Mouse (Mus musculus) gastrocnemius, adult 8-10 months (tissue): ENCODE results near the gene Cygb. TPM values are rescaled to one million over a fixed set of nuclear protein-coding genes. Genes with fewer than 3 reads are reported as not detected.
"Not testable (repeated sequence)": the region's sequence is repeated elsewhere in the genome, so short reads cannot be mapped to it uniquely, and the experiment has no call there.

ENCODE experiments used
- DNase-seq, 2 experiments: peaks; one replicate each; pipeline ENCODE4 v3.0.0; 2022; ENCODE audit warnings: low spot score in 2 of 2
- total RNA-seq, 4 experiments: library from RNA; stranded (reverse); gene quantifications; 2 replicates each; pipeline ENCODE4 v1.2.4; 2022

Cygb gene
- total RNA-seq, 4 experiments from 2014 or later = 6.4 to 14.4 (median 10.1) TPM

DNA sequence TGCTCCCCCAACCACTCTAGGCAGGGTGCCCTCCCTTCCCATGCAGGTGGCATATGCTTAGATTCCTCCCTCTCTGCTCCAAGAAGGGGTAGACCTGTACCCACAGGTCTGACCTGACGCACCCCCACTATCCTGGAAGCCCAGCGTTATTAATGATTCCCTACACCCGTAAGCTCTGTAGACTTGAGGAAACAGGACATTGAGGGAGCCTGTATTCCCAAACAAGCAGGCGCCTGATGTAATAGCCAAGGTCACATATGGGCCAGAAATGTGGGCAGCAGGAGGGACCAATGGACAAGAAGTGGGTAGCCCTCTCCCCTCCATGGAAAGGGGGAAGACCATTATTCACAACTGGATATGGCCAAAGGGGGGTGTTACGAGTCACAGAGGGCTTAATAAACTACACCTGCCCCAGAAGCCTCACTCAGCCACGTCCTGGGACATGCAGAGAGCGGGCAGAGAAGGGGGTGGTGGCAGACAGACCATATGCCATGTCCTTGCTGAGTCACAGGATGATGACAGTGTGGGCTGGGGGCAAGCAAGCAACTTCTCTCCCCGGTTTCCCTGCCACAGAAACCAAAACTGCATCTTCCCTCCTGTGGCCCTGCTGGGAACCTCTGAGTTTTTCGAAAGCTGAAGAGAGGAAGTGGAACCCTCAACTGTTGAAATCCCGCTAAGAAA, 37.5 kb downstream of the Cygb start:
- DNase-seq = no peak

DNA sequence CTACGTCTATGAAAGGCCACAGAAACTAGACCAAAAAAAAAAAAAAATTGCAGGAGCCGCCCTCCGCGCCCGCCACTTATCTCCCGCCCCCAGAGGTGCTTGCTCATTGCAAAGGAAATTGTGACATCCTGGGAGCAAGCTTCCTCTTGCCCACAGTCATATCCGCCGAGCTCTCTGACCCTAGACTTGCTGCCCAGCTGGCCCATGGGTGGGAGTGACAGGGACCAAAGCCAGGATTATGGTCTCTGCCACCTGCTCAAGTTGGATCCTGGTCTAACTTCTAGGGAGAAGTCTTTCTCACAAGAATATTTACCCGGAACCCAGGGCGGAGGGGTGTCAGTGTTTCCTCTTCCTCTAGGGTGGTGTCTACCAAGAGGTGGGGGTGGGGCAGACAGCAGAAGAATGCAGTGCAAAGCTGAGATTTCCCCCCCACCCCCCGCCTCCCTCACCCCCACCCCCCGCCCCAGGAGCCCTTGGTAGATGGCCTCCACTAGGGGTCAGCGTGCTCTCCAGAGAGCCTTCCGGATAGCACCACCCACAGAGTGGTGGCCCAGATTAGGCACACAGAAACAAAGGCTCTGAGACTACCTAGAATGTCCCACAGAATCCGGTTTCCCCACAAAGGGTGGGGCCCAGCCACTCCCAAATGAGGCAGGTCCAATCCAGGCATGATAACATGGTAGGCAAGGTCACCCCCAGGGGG, 38.2 kb downstream of the Cygb start:
- no peak for DNase-seq

DNA sequence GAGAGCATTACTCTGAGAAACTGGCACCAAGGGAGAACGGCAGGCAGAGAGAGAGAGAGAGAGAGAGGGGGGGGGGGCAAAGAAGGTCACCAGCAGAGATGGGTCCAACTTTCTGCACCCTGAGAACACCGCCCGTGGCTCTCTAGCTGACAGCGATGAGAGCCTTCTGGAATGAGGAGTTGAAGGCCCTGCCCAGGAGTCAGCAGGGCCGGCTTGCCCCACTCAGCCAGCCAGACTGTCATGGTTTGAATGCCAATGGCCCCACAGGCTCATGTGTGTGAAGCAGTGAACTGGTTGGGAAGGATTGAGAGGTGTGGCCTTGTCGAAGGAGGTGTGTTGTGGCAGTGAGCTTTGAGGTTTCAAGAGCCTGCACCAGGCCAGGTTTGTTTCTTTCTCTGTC, 40.9 kb downstream of the Cygb start:
- DNase-seq = no peak

DNA sequence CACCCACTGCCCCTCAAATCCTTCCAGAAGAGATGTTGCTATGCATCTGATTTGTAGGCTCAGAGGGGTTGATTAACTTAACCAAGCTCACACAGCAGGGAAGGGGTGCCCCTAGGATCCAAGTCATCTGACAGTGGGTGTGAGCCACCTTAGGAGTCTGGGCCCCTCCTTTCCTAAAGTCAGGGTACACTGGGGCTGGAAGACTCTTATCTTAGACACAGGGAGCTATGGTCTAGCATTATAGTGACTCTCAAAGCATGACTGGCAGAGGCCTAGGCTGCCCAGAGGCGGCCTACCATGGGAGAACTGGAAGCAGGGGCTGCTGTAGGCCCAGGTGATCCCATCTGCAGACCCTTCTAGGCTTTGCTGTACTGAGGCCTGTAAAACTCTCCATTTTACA, 41.6 kb downstream of the Cygb start:
- no peak for DNase-seq

DNA sequence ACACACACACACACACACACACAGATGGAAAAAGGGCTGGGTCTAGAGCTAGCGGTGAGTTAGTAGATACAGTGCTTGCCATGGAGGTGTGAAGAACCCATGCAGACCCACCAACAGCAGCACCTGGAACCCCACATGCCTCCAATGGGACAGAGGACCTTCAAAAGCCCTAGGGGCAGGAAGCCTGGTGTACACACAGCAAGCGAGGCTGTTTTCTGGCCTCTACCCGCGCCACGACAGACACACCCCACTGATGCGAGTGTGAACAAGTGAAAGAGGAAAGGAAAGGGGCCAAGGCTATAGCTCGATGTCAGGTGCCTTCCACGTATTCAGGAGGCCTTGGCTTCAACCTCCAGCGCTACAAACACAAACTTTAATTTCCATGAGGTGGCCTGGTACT, 42.2 kb downstream of the Cygb start:
- no peak for DNase-seq

DNA sequence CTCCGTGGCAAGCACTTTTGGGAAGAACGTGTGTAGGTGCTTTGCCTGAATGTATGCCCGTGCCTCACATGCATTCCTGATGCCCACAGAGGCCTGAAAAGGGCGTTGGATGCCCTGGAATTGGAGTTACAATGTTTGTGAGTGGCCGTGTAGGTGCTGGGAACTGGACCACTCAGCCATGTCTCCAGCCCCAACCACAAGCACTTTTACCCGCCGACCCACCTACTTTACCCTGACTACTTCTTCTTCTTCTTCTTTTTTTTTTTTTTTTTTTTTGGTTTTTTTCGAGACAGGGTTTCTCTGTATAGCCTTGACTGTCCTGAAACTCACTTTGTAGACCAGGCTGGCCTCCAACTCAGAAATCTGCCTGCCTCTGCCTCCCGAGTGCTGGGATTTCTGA, 42.9 kb downstream of the Cygb start:
- DNase-seq = not testable (repeated sequence)

DNA sequence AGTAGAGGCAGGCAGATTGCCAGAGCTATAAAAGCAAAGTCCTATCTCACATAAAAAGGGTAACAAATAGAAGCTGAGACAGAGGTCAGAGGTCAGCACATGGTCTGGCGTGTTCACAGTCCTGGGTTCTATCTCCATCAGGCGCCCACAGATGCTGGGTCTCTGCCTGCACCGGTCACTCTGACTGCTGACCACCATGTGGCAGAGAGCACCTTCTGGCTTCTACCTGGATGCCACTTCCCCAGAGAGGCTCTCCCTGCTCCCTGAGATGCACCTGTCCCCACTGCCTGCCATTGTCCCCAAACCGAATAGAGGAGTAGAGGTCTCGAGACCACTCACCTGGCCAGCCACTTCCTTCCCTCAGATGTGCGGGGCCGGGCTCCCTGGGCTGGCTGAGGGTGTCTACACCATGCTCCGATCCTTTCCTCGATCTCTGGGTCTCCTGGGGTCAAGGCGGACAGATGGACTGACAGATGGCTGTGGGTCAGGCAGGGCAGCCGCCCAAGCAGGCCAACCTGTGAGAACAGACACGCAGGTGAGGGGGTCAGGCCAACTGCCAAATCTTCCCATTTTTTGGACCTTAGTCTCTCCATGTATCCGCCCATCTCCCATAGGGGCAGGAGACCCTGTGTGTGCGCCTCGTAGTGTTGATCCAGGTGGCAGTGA, 44.0 kb downstream of the Cygb start:
- DNase-seq = no peak

DNA sequence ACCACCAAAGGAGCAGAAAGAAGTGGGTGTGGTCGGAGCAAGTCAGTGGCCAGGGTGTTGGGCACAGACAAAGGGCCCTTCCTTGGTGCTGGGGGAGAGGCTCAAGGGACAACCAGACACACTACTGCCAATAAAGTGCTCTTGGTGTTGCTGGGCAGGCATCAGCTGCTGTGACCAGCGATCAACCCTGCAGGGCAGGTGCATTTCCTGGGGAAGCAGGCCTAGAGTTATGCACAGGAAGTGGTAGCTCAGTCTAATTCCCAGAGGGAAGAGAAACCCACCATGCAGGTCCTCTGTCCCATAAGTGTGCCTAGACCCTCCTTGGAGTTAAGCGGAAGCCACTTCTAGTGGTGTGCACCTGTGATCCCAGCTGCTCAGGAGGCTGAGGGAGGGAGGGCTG, 46.4 kb downstream of the Cygb start:
- DNase-seq = no peak

DNA sequence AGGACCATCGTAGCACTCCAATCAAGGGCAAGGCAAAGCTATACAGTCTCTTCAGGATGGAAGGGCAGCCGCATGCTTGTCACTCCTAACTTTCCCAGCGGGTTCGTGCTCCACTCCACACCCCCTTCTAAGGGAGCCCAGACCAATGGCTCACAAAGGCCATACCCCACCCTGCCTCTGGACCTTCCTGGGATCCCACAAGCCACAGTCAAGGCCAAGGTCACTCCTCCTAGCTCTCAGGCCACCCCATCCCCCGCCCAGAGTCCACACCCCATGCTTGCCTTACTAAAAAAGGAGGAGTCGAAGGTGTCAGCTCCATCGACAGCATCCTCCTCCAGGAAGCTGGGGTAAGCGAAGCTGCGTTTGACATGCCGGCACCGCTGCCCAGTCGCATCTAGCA, 50.0 kb downstream of the Cygb start:
- DNase-seq = no peak

DNA sequence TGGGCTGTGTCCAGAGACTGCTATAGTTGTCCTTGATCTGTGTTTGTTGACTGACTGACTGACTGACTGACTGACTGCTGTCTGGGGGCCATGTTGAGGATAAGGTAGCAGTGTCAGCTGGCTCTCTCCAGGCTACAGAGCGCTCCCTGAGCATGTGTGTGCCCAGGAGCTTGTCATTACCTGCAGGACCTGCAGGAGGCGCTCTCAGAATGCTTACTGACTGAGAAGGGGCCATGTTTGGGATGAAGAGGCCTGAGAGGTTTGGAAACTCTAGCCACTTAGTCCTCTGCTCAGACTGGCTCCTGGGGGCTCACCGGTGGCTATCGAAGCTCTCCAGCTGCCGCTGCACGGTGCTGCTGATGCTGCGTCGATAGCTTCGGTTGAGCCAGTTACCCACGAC, 50.8 kb downstream of the Cygb start:
- DNase-seq = no peak

DNA sequence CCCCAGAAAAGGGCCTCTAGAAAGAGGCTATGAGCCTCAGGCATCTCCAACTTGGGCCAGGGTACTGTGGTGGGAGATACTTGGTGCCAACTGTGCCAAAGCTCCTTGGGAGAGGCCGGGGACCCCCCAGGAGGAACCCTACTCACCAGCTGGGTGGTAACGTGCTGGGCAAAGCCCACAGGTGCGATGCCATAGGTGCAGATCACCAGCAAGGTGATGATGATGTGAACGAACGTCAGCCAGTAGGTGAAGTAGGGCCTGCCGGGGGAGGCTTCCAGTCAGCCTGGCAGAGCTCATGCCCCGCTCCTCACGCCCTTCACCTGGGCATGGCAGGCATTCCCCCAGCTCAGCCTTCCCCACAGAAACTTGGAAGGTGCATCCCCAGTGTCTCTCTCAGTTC, 52.1 kb downstream of the Cygb start:
- no peak for DNase-seq

DNA sequence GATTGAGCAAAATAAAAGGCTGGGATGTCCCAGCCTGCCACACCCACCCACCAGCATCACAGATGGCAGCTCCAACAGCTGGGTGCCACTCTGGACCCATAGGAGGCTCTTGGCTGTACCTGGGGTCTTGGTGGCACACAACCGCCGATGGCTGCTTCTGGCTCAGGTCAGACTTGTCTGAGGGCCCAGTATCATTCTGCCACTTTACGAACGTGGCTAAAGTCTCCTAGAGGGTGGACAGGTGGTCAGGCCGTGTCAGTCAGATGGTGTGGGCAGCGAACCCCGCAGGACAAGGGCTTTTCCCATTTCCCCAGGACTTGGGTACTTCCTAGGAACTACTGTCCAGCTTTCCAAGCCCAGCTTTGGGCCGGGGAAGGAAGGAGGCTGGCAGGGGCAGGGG, 52.9 kb downstream of the Cygb start:
- DNase-seq = no peak

DNA sequence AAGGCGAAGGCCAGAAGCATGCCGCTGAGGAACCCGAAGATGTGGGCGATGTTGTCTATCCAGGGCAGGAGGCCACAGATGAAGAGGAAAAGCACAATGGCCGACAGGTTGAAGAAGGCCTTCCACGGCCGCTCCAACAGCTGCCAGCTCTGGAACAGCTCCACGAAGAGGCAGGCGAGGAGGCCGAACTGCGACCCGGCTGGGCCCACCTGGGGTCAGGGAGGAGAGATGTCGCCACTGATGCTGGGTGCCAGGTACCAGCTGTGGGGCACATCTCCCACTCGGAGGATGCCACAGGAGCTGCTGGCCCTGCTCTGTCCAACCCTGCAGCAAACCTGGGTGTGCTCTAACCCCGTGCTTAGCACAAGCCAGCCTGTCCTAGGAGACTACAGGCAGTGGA, 54.9 kb downstream of the Cygb start:
- DNase-seq = no peak

DNA sequence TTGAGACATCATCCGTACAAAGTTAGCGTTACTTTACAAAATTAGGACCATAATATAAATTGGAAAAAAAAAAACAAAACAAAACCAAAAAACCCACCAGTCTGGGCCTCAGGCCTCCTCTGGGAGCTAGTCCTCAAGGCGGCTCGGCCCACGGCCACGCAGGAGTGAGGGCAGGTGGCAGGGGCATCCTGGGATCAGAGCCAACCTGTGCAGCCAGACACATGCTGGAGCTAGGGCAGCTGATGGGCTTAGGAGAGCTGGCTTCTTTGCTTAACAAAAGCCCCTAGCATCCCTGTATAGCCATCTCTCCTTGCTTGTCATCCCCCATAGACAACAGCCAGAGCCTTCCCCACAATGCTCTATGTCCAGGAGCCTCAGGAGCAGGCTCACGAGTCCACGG, 55.9 kb downstream of the Cygb start:
- DNase-seq = no peak

DNA sequence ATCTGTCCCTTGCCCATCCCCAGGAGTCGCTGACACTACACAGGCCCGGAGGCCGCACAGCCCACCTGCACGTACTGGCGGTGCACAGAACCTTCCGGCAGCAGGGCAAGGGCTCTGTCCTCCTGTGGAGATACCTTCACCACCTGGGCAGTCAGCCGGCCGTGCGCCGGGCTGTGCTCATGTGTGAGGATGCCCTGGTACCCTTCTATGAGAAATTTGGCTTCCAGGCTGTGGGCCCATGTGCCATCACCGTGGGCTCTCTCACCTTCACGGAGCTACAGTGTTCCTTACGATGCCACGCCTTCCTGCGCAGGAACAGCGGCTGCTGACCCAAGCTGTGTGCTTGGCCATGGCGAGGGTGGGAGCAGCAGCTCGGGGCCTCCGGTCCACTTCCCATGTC, 57.3 kb downstream of the Cygb start:
- DNase-seq = no peak

Other genes with a start within 250 kb of the Cygb start
- gene Rnf157, start 241.3 kb downstream of the Cygb start, total RNA-seq = 10 to 100 TPM; 23.0 to 29.5 (median 24.2) TPM
- gene Ubald2, start 220.2 kb downstream of the Cygb start, total RNA-seq = 10 to 100 TPM; 35.1 to 63.5 (median 47.7) TPM
- not detected for gene Qrich2, start 188.1 kb downstream of the Cygb start, total RNA-seq
- gene Prpsap1, start 160.1 kb downstream of the Cygb start, total RNA-seq = 10 to 100 TPM; 10.4 to 12.7 (median 11.5) TPM
- gene Sphk1, start 123.4 kb downstream of the Cygb start, total RNA-seq = under 1 TPM; 0.15 to 0.75 (median 0.51) TPM
- gene Ube2o, start 72.9 kb downstream of the Cygb start, total RNA-seq = 10 to 100 TPM; 22.4 to 27.6 (median 22.5) TPM
- gene Aanat, start 67.9 kb downstream of the Cygb start, total RNA-seq = not detected
- 10 to 100 TPM; 10.6 to 19.9 (median 11.2) TPM for gene Rhbdf2, start 27.3 kb downstream of the Cygb start, total RNA-seq
- under 1 TPM in 2 of 4 experiments, not detected in 2; 0.29 to 0.51 TPM for gene Prcd, start 779 bp downstream of the Cygb start, total RNA-seq
- gene St6galnac1, start 121.2 kb upstream of the Cygb start, total RNA-seq = not detected
- gene Mxra7, start 173.7 kb upstream of the Cygb start, total RNA-seq = 1 to 10 TPM; 5.4 to 9.4 (median 8.1) TPM
- gene Mettl23, start 189.0 kb upstream of the Cygb start, total RNA-seq = 10 to 100 TPM; 44.9 to 48.8 (median 45.4) TPM
- 10 to 100 TPM; 17.7 to 27.2 (median 21.4) TPM for gene Jmjd6, start 189.1 kb upstream of the Cygb start, total RNA-seq
- 10 to 100 TPM; 21.7 to 23.9 (median 22.7) TPM for gene Mfsd11, start 198.1 kb upstream of the Cygb start, total RNA-seq
- 10 to 100 TPM; 63.8 to 81.3 (median 70.7) TPM for gene Srsf2, start 198.8 kb upstream of the Cygb start, total RNA-seq